Mouse (Mus musculus) stomach, postnatal 0 days (tissue): ENCODE results near the gene Cdc27.

Experiments
- CTCF ChIP-seq: IDR thresholded peaks from 2 replicates; pipeline ENCODE4 v1.5.1; 2016; ENCODE audit warnings: antibody characterized with exemption, low read depth, mild to moderate bottlenecking, moderate library complexity
- EP300 ChIP-seq: optimal IDR thresholded peaks from 2 replicates; pipeline ENCODE3; 2016; ENCODE audit warnings: antibody characterized with exemption

- TF ChIP-seq CTCF (peak; percentile 76), EP300 (no peak)
Measured at GRCm38 (mm10) chr11:104510606-104511005, 39.8 kb downstream of the Cdc27 start.
